Mouse (Mus musculus) natural killer cell, adult 2 months (primary cell): ENCODE measurements around the gene Psmg3.

Source experiments
- DNase-seq, 2 experiments: peaks; one replicate each; pipeline ENCODE4 v3.0.0; 2022; ENCODE audit warnings: low spot score in 2 of 2

Psmg3 gene

GRCm38 (mm10) chr5:139815964-139816363, 10.7 kb downstream of the Psmg3 start:
- no peak for DNase-seq

DNA sequence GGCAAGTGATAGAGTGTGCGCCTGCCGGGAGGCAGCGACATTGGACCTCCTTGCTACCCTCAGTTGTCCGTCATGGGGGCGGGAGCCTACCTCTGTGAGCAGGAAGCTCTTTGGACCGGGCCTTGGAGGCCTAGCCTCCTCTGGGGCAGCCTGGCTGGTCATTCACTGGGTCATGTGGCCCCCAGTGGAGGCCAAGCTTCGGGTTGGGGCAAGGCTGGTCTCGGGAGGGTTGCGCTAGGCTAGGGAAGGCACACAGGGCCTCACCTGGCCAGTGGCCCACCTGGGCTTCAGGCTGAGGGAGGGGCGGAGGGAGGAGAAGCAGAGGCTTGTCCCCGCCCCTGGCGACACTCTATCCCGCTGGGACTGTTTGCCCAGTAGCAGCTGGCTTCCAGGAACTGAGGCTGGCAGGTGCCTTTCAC, 12.7 kb downstream of the Psmg3 start:
- DNase-seq, result no peak

- no peak for DNase-seq
Observed at GRCm38 (mm10) chr5:139813126-139813490, 13.6 kb downstream of the Psmg3 start.

- no peak for DNase-seq
Observed at GRCm38 (mm10) chr5:139812398-139813125, 14.1 kb downstream of the Psmg3 start.

DNA sequence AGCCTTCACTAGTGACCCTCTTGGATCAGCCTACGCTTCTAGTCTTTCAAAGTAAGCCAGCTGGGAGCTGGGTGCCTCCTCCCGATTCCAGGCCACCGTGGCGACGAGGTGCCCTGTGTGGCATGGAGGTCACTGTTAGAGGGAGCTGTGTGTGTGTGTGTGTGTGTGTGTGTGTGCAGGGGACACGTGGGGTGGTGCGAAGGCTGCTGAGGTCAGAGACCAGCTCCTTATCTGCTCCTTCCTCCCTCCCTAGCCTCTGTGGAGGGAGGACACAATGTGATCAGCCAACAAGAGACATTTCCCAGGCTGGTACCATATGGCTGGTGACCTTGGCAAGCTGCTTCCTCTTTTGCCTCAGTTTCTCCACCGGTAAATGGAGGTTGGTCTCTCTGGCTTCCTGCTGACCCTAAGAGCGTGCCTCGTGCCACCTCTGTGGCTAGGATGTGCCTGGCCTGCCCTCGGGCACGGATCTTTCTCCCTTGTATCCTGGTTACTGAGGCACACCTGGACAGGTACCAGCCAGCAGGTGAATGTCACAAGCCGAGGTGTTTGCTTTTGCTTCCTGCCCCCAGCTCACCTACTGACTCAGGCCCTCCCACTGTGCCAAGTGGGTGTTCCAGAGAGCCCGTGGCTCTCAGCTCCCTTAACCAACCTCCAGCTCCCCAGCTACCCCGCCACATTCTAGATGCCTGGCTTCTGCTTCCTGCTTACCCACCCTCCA, 14.8 kb downstream of the Psmg3 start:
- no peak for DNase-seq

GRCm38 (mm10) chr5:139809397-139809796, 17.3 kb downstream of the Psmg3 start:
- no peak for DNase-seq

DNA sequence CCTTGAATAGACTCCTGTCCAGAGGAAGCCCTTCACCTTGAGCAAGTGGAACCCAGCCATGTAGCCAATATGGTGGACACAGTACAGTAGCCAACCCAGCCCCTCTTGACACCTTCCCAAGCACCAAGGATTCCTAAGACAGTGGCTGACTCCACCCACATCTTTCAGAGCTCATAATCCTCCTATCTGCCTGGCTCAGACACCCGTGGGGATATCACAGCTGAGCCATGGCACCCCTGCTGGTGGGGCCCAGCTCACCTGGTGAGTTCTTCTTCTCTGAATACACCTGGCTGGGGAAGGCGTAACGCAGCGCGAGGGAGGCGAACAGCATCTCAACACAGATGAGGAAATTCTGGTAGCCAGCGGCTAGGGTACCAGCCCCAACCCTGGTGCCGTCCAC, 20.8 kb downstream of the Psmg3 start:
- no peak for DNase-seq

- no peak for DNase-seq
Observed at GRCm38 (mm10) chr5:139804573-139805111, 22.0 kb downstream of the Psmg3 start.

- no peak for DNase-seq
Observed at GRCm38 (mm10) chr5:139804107-139804551, 22.6 kb downstream of the Psmg3 start.

- DNase-seq, result peak in 1 of 2 experiments; percentile 52
Observed at GRCm38 (mm10) chr5:139803601-139804102, 23.0 kb downstream of the Psmg3 start.

- DNase-seq, result no peak
Observed at GRCm38 (mm10) chr5:139803165-139803564, 23.5 kb downstream of the Psmg3 start.

DNA sequence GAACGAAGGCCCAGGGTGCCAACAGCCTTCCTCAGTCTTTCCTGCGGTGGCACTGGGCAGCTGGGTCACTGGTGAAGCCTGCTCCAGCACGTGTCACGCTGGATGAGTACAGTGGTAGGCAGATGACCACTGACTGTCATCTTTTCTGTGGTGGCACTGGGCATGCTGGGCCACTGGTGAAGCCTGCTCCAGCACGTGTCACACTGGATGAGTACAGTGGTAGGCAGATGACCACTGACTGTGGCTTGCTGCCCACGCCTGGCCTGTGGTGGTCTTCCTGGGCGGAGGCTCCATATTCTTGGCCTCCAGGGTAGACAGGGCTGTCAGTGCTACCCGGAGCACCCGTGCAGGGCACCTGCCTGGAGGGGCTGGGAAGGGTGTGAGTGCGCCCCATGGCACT, 24.8 kb downstream of the Psmg3 start:
- DNase-seq, result no peak

- DNase-seq, result no peak
Observed at GRCm38 (mm10) chr5:139801231-139801630, 25.5 kb downstream of the Psmg3 start.

- no peak for DNase-seq
Observed at GRCm38 (mm10) chr5:139799801-139800590, 26.7 kb downstream of the Psmg3 start.

DNA sequence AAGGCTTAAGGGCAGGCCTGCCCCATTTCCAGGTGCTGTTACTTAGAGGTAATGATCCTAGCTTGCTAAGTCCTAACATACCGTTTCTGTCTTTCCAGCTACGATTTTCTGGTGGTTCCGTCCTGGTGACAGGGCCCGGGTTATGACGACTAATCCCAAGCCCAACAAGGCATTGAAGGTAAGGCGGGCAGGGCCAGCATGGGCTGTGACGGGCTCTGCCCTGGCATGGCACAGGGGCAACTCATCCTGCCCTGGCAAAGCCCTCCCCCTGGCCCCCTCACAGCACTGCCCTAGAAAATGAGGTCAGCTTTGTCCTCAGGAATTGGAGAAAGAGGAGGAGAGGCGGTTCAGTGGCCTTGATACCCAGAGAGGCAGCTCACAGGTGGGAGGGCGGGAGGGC, 27.6 kb downstream of the Psmg3 start:
- no peak for DNase-seq

DNA sequence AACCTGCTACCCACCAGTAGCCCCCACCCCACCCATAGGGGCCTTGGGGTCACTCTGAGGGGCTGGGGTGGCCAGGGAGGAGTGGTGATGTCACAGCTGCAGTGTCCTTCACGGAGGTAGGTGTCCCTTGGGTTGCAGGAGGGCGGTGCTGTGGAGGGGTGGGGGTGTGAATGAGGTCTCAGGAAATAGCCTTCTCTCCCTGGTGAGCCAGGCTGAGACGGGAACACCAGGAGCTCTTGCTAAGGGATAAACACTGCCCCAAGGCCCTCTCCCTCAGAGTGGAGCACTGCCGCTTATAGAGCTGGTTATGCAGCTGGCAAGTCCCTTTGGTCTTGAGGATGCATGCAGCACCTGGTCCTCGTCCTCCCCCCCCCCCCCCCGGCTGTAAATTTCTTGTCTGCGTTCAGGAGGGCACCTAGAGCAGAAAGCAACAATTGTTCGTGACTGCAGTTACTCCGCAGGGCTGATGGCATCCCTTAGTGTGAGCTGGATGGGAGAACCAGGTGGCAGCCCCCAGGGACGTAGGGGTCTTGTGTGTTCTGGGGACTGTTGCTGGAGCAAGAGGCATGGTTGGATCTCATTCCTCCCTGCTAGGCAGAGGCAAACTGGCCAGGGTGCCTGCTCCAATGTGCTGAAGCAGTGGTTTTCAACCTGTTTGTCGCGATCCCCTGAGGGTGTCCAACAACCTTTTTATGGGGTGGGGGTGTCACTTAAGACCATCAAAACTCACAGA, 28.4 kb downstream of the Psmg3 start:
- DNase-seq, result no peak

- no peak for DNase-seq
Observed at GRCm38 (mm10) chr5:139797473-139798167, 29.1 kb downstream of the Psmg3 start.

- DNase-seq, result no peak
Observed at GRCm38 (mm10) chr5:139796900-139797299, 29.8 kb downstream of the Psmg3 start.

DNA sequence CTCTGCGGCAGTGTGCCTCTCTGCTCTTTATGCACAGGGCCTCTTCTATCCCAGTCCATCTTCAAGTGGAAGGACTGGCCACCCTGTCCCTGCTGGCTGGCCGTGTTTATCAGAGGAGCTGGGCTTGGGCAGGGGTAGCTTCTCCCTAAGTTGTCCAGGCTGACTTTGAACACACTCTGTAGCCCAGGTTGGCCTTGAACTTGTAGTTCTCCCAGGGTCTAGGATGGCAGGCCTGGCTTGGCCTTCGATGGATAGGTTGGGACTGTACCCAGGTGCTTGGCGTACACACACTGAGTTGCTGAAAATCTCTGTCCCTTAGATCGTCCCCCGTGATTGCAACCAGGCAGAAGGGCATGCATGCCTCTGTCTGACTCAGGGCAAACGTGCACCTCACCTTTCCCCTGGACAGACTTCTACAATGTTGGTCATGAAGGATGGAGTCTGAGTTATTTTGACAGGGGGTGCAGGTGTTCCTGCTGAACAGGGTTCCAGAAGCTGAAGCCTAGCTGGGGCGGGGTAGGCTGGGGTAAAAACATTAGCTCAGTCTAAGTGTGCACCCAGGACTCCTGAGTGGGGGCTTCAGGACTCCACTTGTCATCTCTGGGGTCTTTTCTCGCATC, 30.6 kb downstream of the Psmg3 start:
- no peak for DNase-seq

GRCm38 (mm10) chr5:139794938-139795337, 31.7 kb downstream of the Psmg3 start:
- DNase-seq, result peak; percentile 78 to 87
